Mouse (Mus musculus): ENCODE data around the gene Stx8. TPM values are rescaled to one million over a fixed set of nuclear protein-coding genes. Genes with fewer than 3 reads are reported as not detected.

Stx8 gene
- polyA plus RNA-seq, 1 experiment from 2014 or later, result 16.6 TPM

DNA sequence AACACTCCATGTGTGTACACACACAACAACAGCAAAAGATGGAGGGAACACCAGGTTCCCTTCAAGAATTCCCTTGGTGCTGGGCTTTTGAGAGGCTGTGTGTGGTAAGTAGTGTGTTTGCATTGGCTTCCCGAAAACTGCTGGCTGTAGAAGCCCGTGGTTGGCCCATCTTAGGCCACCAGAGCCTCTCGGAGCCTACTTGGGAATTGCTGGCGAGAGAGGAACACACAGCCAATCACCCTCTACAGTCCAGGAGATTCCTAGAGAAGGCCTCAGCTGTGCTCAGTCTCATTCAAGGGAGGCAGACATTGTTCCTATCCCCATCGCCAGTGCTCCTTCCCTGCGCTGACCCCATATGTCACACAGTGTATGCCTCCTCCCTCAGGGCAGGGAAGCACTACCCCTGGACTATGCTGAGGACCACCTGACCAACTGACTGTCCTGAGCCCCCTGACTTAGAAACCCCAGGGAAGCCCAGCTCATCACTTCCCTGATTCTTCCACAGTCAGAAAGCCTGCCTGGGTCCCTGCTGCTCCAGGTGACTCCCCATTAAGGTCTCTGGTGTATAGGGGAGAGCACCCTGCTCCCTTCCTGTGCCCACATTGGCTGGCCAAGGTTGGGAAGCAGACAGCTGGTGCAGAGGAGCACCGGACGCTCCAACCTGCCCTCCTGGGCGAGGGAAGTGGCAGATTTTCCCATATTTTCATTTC, 248.7 kb downstream of the Stx8 start:
- Histone ChIP-seq H3K36me3 (ENCODE audit: control insufficient read depth, insufficient read depth) (no peaks in the 10 kb centered on the region), H3K9ac (ENCODE audit: low read depth, low read length) (no peak overlapping the region), H3K27ac (ENCODE audit: low read length) (no peak overlapping the region), H3K4me2 (ENCODE audit: low read depth, low read length) (no peak overlapping the region), H3K4me3 (ENCODE audit: low read depth, low read length) (no peak overlapping the region), H3K9me3 (replicated peaks; ENCODE audit: control insufficient read depth, low read length) (no peaks in the 10 kb centered on the region), H3K4me1 (ENCODE audit: control insufficient read depth, low read depth, low read length) (no peaks in the 10 kb centered on the region), H3K27me3 (ENCODE audit: control insufficient read depth, insufficient read depth, low read depth, low read length) (no peaks in the 10 kb centered on the region)
- 56% methylated on average over 9 of the region's 9 CpGs for WGBS (ENCODE audit: insufficient replicate concordance)
- no peak for ATAC-seq (ENCODE audit: low read depth)

- Histone ChIP-seq H3K27ac (ENCODE audit: low read length) (no peak overlapping the region), H3K4me1 (ENCODE audit: control insufficient read depth, low read depth, low read length) (no peaks in the 10 kb centered on the region), H3K4me2 (ENCODE audit: low read depth, low read length) (no peak overlapping the region), H3K27me3 (ENCODE audit: control insufficient read depth, insufficient read depth, low read depth, low read length) (no peaks in the 10 kb centered on the region), H3K9ac (ENCODE audit: low read depth, low read length) (no peak overlapping the region), H3K36me3 (ENCODE audit: control insufficient read depth, insufficient read depth) (no peaks in the 10 kb centered on the region), H3K9me3 (replicated peaks; ENCODE audit: control insufficient read depth, low read length) (no peaks in the 10 kb centered on the region), H3K4me3 (ENCODE audit: low read depth, low read length) (no peak overlapping the region)
- WGBS (ENCODE audit: insufficient replicate concordance), result 39% methylated on average over 6 of the region's 6 CpGs
- no peak for ATAC-seq (ENCODE audit: low read depth)
Measured at GRCm38 (mm10) chr11:68215206-68215912, 249.4 kb downstream of the Stx8 start.

DNA sequence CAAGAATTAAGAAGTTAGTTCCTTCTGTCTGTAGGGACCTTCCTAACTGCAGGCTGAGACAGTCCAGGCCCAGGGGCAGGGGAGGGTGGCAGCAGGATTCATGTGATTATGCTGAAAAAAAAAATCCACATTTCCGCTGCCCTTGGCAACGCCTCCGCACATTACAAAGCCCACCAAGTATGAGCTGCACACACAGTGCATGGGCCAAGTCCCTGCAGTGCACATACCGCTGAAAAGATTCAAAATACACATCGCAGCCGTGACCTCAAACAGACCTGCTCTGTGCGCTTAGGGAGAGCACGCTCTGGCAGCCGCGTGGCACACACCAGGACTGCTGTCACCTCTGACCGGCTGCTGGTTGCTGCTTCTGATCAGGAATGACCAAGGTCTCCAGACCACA, 250.0 kb downstream of the Stx8 start:
- Histone ChIP-seq H3K27ac (ENCODE audit: low read length) (no peak overlapping the region), H3K27me3 (ENCODE audit: control insufficient read depth, insufficient read depth, low read depth, low read length) (no peaks in the 10 kb centered on the region), H3K9me3 (replicated peaks; ENCODE audit: control insufficient read depth, low read length) (no peaks in the 10 kb centered on the region), H3K4me2 (ENCODE audit: low read depth, low read length) (no peak overlapping the region), H3K4me1 (ENCODE audit: control insufficient read depth, low read depth, low read length) (no peaks in the 10 kb centered on the region), H3K4me3 (ENCODE audit: low read depth, low read length) (no peak overlapping the region), H3K36me3 (ENCODE audit: control insufficient read depth, insufficient read depth) (no peaks in the 10 kb centered on the region), H3K9ac (ENCODE audit: low read depth, low read length) (no peak overlapping the region)
- 76% methylated on average over 11 of the region's 11 CpGs for WGBS (ENCODE audit: insufficient replicate concordance)
- no peak for ATAC-seq (ENCODE audit: low read depth)

DNA sequence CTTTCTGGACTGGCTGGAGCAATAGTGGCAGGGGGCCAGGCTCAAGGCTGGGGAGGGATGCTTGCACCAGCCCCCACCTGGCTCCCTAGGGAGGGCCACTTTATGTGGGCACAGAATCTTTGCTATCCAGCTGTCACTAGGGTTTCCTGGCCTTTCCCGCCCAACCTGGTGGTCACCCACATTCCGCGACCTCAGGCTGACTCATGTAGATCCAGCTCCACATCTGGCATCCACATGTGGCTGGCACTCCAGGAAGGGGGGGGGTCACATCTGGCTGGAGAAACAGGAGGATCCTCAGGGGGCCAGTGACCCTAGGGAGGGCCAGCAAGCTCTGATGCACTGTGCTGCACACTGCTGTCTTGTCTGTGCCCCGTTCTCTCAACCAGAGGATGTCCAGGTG, 254.7 kb downstream of the Stx8 start:
- 71% methylated on average over 4 of the region's 4 CpGs for WGBS (ENCODE audit: insufficient replicate concordance)
- H3K4me1 ChIP-seq (ENCODE audit: control insufficient read depth, low read depth, low read length), result no peaks in the 10 kb centered on the region
- no peak overlapping the region for H3K27ac ChIP-seq (ENCODE audit: low read length)
- ATAC-seq (ENCODE audit: low read depth), result no peak
- no peak overlapping the region for H3K4me2 ChIP-seq (ENCODE audit: low read depth, low read length)
- no peak overlapping the region for H3K4me3 ChIP-seq (ENCODE audit: low read depth, low read length)
- H3K9ac ChIP-seq (ENCODE audit: low read depth, low read length), result no peak overlapping the region
- no peaks in the 10 kb centered on the region for H3K9me3 ChIP-seq (replicated peaks; ENCODE audit: control insufficient read depth, low read length)
- no peaks in the 10 kb centered on the region for H3K36me3 ChIP-seq (ENCODE audit: control insufficient read depth, insufficient read depth)
- no peaks in the 10 kb centered on the region for H3K27me3 ChIP-seq (ENCODE audit: control insufficient read depth, insufficient read depth, low read depth, low read length)

- Histone ChIP-seq H3K27me3 (ENCODE audit: control insufficient read depth, insufficient read depth, low read depth, low read length) (no peaks in the 10 kb centered on the region), H3K4me2 (ENCODE audit: low read depth, low read length) (no peak overlapping the region), H3K9ac (ENCODE audit: low read depth, low read length) (no peak overlapping the region), H3K9me3 (replicated peaks; ENCODE audit: control insufficient read depth, low read length) (no peaks in the 10 kb centered on the region), H3K27ac (ENCODE audit: low read length) (no peak overlapping the region), H3K4me1 (ENCODE audit: control insufficient read depth, low read depth, low read length) (no peaks in the 10 kb centered on the region), H3K36me3 (ENCODE audit: control insufficient read depth, insufficient read depth) (no peaks in the 10 kb centered on the region), H3K4me3 (ENCODE audit: low read depth, low read length) (no peak overlapping the region)
- ATAC-seq (ENCODE audit: low read depth), result no peak
- WGBS (ENCODE audit: insufficient replicate concordance), result 62% methylated on average over 7 of the region's 7 CpGs
Measured at GRCm38 (mm10) chr11:68222209-68222608, 256.2 kb downstream of the Stx8 start.

GRCm38 (mm10) chr11:68223143-68223542, 257.1 kb downstream of the Stx8 start:
- H3K27me3 ChIP-seq (ENCODE audit: control insufficient read depth, insufficient read depth, low read depth, low read length), result no peaks in the 10 kb centered on the region
- H3K9me3 ChIP-seq (replicated peaks; ENCODE audit: control insufficient read depth, low read length), result no peaks in the 10 kb centered on the region
- no peaks in the 10 kb centered on the region for H3K36me3 ChIP-seq (ENCODE audit: control insufficient read depth, insufficient read depth)
- no peak overlapping the region for H3K27ac ChIP-seq (ENCODE audit: low read length)
- no peak for ATAC-seq (ENCODE audit: low read depth)
- 39% methylated on average over 13 of the region's 13 CpGs for WGBS (ENCODE audit: insufficient replicate concordance)
- H3K4me1 ChIP-seq (ENCODE audit: control insufficient read depth, low read depth, low read length), result no peaks in the 10 kb centered on the region
- no peak overlapping the region for H3K9ac ChIP-seq (ENCODE audit: low read depth, low read length)
- H3K4me3 ChIP-seq (ENCODE audit: low read depth, low read length), result no peak overlapping the region
- no peak overlapping the region for H3K4me2 ChIP-seq (ENCODE audit: low read depth, low read length)

- H3K27me3 ChIP-seq (ENCODE audit: control insufficient read depth, insufficient read depth, low read depth, low read length), result no peaks in the 10 kb centered on the region
- no peak overlapping the region for H3K4me3 ChIP-seq (ENCODE audit: low read depth, low read length)
- H3K4me2 ChIP-seq (ENCODE audit: low read depth, low read length), result no peak overlapping the region
- no peaks in the 10 kb centered on the region for H3K9me3 ChIP-seq (replicated peaks; ENCODE audit: control insufficient read depth, low read length)
- no peak overlapping the region for H3K27ac ChIP-seq (ENCODE audit: low read length)
- WGBS (ENCODE audit: insufficient replicate concordance), result 50% methylated on average over 5 of the region's 5 CpGs
- ATAC-seq (ENCODE audit: low read depth), result no peak
- H3K36me3 ChIP-seq (ENCODE audit: control insufficient read depth, insufficient read depth), result no peaks in the 10 kb centered on the region
- H3K9ac ChIP-seq (ENCODE audit: low read depth, low read length), result no peak overlapping the region
- no peaks in the 10 kb centered on the region for H3K4me1 ChIP-seq (ENCODE audit: control insufficient read depth, low read depth, low read length)
Measured at GRCm38 (mm10) chr11:68226654-68227057, 260.7 kb downstream of the Stx8 start.

- 76% methylated on average over 6 of the region's 6 CpGs for WGBS (ENCODE audit: insufficient replicate concordance)
- ATAC-seq (ENCODE audit: low read depth), result no peak
- Histone ChIP-seq H3K27ac (ENCODE audit: low read length) (no peak overlapping the region), H3K36me3 (ENCODE audit: control insufficient read depth, insufficient read depth) (no peaks in the 10 kb centered on the region), H3K9me3 (replicated peaks; ENCODE audit: control insufficient read depth, low read length) (no peaks in the 10 kb centered on the region), H3K4me2 (ENCODE audit: low read depth, low read length) (no peak overlapping the region), H3K9ac (ENCODE audit: low read depth, low read length) (no peak overlapping the region), H3K4me1 (ENCODE audit: control insufficient read depth, low read depth, low read length) (no peaks in the 10 kb centered on the region), H3K27me3 (ENCODE audit: control insufficient read depth, insufficient read depth, low read depth, low read length) (no peaks in the 10 kb centered on the region), H3K4me3 (ENCODE audit: low read depth, low read length) (no peak overlapping the region)
Measured at GRCm38 (mm10) chr11:68227837-68228236, 261.8 kb downstream of the Stx8 start.

DNA sequence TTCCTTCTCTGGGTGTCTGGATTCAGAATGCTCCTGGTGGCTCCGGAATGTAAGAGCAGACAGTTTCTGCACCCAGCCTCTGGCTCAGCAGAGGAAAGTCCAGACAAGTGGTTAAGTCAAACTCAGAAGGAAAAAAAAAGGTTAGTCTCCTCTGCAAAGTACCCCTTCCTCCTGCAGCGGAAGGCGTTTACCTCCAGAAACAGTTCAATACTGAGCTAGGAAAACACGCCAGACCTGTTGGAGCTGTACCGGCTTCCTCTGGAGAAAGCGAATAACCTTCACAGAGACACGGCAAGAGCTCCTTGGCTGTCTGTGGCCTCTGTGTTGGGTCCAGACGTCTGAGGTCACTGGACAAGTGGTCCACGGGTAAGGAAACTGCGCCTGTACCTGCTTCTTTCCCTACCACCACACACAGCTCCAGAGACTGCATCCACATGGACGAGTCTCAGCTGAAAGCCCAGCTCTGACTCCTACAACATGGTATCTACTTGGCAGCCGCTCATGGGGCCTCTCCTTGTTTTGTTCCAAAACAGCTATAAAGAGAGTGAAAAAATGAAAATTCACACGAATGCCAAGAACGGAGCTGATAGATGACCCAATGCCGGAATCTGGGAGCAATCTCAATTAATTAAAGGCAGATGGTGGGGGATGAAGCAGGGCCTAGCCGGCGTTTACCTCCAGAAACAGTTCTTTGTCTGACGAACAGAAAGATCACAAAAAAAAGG, 263.1 kb downstream of the Stx8 start:
- H3K27me3 ChIP-seq (ENCODE audit: control insufficient read depth, insufficient read depth, low read depth, low read length), result no peaks in the 10 kb centered on the region
- no peak overlapping the region for H3K27ac ChIP-seq (ENCODE audit: low read length)
- no peak for ATAC-seq (ENCODE audit: low read depth)
- H3K4me1 ChIP-seq (ENCODE audit: control insufficient read depth, low read depth, low read length), result no peaks in the 10 kb centered on the region
- H3K36me3 ChIP-seq (ENCODE audit: control insufficient read depth, insufficient read depth), result no peaks in the 10 kb centered on the region
- H3K9ac ChIP-seq (ENCODE audit: low read depth, low read length), result no peak overlapping the region
- H3K4me2 ChIP-seq (ENCODE audit: low read depth, low read length), result no peak overlapping the region
- H3K9me3 ChIP-seq (replicated peaks; ENCODE audit: control insufficient read depth, low read length), result no peaks in the 10 kb centered on the region
- H3K4me3 ChIP-seq (ENCODE audit: low read depth, low read length), result no peak overlapping the region
- 60% methylated on average over 18 of the region's 18 CpGs for WGBS (ENCODE audit: insufficient replicate concordance)

Data from liver, embryonic 16.5 days (tissue).